Mouse (Mus musculus): Measurements from ENCODE around the gene Apol9b. TPM values are rescaled to one million over a fixed set of nuclear protein-coding genes. Genes with fewer than 3 reads are reported as not detected.

Apol9b gene
- total RNA-seq, 2 experiments from 2014 or later: not detected

DNA sequence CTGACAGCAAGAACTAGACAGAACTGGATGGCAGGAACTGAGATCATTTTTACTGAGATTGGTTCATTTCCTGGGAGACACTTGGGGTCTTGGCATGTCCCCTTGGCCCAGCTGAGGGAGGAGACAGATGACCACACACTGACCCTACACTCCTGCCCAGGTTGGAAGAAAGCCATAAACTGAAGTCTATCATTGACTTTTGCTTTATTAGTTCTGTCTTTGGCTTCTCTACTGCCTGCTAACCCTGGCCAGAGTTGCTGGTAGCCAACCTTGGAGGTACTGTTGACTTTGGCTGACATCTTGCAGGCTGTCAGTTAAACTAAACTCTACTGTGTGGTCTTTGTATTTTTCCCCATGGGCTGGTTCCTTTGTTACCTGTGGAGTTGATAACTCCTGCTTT, 16.2 kb downstream of the Apol9b start:
- no peak for DNase-seq
- intact Hi-C loops (cut with DNase I): no loop called here

DNA sequence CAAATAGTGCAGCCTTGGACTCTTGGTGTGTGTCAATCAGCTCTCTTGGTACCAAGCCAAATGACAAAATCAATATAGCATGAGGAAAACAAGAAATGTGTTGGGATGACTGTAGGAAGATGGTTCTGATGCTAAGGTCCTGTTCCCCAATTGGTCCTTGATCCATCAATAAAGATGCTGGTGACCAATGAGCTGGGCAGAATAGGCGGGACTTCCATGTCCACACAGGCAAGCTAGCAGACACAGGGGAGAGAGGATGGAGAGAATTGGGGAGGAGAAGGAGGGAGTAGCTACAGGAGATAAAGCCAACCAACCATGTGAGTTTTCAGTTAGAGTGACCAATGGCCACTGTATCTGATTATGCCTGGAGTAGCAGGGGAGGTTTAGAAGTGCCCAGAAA, 17.5 kb downstream of the Apol9b start:
- intact Hi-C loops (cut with DNase I): no loop called here
- no peak for DNase-seq

DNA sequence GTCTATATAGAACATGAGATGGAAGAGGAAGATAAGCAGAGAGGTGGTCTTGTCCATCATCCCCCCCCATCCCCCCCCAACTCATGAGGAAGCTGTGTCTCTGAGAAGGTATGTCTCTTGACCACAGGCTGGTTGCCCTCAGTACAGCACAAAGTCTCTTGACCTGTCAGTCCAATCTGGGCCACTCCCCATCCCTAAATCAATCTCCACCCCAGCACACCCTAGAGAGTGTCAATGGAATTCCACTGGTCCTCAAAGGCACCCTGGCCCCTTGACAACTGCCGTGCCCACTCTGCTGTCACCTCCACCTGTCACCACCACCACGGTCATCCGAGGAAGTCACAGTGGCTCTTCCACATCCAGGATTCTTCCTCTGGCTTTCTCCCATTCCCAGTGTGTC, 19.6 kb downstream of the Apol9b start:
- DNase-seq: no peak

DNA sequence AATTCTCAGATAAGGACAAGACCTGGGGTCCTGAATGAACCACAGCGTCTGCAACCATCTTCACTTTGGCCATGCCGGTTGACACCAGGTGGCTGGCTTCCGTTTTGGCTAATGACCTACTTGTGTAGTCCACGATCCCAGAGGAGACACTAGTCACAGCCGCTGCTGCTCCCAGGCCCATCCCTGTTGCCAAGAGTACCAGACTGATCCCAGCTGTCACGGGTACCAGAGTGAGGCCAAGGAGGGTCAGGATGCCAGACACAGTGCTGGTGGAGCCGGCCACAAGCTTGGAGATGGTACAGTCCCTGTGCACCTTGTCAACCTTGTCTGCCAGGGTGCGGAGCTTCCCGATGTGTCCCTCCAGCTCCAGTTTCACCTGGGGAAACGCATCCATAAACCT, 20.9 kb downstream of the Apol9b start:
- intact Hi-C loops (cut with DNase I): no loop called here
- DNase-seq: no peak

More for the DNA sequence above, 19.6 kb downstream of the Apol9b start:
- intact Hi-C loops (cut with DNase I): no loop called here

DNA sequence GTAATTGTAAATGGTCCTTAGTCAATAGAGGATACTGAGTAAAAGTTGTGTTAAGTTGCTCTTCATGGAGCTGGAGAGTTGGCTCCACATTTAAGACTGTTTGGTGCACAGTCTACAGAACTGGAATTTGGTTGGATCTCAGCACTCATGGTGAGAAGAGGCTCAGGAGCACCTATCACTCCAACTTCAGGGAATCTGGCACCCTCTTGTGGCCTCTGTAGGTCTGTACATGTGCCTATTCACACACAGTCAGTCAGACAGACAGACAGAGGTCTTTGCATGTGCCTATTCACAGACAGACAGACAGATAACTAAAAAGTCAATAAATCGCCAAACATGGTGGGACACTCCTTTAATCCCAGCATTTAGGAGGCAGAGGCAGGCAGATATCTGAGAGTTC, 21.6 kb downstream of the Apol9b start:
- DNase-seq: no peak
- intact Hi-C loops (cut with DNase I): no loop called here

DNA sequence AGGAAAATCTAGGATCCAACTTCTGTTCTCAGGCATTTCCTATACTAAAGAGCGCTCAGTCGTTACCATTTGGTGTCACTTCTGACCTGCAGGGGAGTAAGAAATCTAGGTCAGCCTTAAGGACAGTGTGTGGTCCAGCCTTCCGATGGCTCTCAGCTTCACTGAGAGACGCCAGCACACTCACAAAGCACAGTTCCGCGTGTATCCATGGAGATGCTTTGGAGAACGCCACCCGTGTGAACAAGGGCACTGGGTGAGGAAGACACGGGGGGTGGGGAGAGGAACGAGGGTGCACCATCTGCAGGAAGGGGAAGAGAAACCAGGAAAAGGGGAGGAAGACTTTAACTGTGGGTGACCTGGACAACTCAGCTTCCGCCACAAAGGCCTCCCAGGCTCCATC, 23.6 kb downstream of the Apol9b start:
- intact Hi-C loops (cut with DNase I): no loop called here

DNA sequence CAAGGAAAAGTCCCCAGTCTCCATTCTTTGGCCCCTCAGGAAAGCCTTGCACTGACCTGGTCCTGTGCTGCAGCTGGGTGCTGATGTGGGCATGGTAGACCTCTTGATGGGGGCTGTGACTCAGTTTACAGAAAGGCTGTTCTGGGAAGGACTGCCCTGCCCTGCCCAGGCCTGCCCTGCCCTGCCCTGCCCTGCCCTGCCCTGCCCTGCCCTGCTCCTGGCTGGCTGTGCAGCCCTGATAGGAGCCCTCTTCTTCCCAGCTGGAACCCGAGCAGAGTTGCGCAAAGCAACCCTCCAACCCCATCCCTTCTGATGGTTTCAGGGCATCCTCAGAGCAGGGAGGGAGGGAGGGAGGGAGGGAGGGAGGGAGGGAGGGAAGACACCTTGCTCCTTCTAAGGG, 26.3 kb downstream of the Apol9b start:
- intact Hi-C loops (cut with DNase I): no loop called here
- DNase-seq: no peak

More for the DNA sequence above, 23.6 kb downstream of the Apol9b start:
- no peak for DNase-seq

DNA sequence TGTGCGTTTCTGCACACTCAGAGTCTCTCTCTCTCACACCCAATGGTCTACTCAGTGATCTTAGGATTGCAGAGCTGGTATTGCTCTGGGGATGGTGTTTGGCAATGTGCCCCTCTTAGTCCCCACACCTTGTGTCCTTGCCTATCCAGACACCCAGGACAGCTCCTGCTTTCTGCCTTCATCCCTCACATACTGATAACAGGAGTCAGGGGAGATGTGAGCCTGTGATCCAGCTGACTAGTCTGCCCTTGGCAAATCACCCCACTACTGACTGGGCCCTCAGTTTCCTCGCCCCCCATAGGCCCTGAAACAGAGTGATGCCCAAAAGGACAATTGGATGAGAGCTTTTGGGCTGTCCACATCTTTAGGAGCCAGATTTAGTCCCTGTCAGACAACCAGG, 27.2 kb downstream of the Apol9b start:
- intact Hi-C loops (cut with DNase I): no loop called here
- DNase-seq: no peak

DNA sequence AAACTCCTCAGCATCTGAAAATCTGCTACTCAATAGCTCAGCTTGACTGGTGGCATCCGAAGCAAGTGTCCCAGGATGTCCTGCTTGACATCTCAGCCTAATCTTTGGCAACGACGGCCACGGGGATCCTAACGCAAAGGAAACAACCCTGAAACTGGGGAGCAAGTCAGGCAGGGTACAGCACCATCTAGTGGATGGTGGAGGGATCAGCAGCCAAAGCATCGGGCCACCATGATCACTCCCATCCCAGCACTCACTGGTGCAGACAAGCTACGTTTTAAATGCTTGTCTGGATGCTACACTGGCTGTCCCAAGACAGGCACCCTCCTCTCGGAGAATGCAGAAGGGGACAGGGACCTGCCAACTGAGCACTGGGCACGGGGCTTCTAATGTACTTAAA, 28.0 kb downstream of the Apol9b start, which contains the start of gene Apol8:
TSS of gene Apol8 (minus strand) at position 156 of the 400 bp plus-strand sequence.
- DNase-seq: no peak
- intact Hi-C loops (cut with DNase I): no loop called here

DNA sequence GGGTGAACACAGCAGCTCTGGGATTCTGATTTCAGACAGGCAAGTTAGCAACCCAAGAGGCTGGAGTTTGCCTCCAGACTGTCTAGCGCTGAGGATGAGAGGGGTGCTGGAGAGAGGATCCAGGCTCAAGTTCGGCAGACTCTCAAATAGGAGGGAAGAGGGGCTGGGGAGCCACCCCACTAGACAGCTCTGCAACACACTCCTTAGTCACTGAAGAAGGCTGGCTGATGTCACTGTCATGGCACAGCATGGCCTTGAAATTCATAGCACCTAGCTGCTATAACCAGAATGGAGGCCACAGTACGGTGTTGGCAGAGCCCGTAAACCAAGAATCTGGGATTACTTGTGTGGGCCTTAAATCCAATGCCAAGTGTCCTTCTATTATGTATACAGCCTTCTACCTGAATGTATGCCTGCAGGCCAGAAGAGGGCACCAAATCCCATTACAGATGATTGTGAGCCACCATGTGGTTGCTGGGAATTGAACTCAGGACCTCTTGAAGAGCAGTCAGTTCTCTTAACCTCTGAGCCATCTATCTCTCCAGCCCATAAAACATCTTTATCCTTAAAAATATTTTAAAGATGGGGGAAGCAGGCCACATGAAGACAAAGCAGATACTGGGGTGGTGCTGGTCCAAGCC, 28.9 kb downstream of the Apol9b start:
- no peak for DNase-seq
- intact Hi-C loops (cut with DNase I): no loop called here

DNA sequence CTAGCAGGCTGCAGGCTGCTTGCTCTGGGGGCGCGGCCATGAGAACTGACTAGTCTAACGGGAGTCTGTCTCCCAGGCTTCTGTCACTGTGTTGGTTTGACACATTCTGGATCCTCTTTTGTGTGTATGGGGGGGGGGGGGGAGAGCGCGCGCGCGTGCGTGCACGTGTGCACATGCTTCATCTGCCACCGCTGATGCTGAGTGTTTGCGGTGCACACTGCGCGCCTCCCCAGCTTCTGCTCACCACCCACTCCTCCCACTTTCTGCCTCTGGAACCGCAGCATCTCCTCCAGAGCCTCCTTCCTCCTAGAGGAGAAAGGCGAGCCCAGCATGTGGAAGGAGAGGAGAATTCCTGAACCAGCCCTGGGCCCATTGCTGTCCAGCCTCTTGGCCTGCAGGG, 31.2 kb downstream of the Apol9b start:
- no peak for DNase-seq
- intact Hi-C loops (cut with DNase I): no loop called here

DNA sequence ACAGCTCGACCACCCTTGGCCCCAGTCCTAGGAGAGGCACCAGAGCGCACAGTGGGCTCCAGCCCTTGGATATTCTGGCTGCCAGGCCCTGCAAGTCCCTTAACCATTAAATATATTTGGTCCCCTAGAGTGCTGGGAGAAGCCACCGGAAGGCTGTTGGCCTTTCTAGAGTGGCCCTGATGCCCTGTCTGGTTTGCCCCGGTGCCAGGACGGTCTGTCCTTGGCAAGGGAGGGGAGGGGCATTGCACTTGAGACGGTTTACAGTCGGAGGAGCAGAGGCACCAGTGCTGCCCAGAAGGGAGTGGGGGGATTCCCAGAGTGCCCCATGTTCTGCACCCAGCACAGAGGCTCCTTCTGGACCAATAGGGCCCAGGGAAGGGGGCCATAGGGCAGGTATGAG, 32.2 kb downstream of the Apol9b start:
- no peak for DNase-seq
- intact Hi-C loops (cut with DNase I): no loop called here

DNA sequence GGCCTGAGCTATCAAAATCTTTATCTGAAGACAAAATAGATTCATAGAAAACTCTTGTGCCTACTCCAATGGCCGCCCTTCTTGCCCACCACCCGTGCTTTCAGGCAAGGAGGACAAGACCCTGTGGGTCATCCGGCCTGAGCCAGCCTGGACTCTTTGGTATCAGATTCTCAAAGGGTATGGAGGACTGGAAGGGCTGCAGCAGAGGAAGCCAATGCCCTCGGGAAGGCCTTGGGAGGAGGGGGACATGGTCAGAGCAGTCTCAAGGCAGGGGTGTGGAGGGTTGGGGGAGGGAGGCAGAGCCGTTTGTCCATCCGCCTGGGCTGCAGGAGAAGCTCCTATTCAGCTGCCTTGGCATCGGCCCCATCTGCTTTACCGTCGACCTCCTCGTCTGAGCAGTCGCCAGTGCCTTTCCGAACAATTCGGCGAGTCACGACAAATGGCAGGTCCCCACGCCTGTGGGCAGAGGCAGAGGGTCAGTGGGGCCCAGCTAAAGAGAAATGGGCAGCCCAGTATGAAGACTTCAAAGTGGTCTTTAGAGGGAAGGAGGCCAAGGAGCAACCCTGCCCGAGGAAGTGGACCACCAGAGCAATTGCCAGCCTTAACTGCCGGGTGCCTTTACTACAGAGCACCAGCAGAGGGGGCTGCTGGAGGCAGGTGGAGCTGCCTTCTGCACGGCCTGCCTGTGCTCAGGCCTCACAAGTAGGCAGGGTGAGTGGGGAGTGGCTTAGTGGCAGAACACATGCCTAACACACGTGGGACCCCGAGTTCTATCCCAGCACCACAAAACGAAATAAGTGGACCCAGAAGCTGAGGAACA, 32.9 kb downstream of the Apol9b start:
- DNase-seq: no peak
- intact Hi-C loops (cut with DNase I): no loop called here

DNA sequence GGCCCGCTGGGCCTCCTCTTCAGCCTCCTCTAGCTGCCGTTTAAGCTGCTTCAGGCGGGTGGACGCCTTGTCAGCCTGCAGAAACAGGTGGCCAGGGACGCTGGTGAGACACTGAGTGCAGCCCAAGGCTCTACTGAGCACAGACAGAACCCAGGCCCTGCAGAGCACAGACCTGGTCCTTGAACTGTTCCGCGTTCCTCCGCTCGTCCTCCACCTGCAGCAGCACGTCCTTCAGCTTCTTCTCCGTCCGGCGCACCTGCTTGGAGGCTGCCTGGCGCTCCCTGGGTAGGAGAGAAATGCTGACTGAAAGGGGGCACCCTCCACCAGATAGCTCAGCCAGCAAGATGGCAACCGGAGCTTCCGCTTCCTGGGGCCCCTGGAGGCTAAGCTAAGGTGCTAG, 34.2 kb downstream of the Apol9b start:
- no peak for DNase-seq
- intact Hi-C loops (cut with DNase I): no loop called here

DNA sequence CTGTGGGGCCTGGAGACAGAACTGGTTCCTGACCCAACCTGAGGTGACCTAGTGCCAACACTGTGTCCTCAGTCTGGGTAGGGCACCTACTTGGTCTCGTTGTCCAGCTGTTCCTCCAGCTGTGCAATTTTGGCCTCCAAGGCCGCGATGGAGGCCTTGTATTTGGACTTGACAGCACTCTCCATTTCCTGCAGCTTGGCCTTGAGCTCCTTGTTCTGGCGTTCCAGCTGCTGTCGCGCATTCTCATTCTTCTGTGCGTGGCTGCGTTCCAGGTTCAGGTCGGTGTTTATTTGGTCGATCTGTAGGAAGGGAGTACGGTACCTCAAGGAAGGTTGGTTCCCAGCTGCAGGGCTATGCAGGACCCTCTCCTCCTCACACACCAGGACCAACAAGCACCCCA, 34.9 kb downstream of the Apol9b start:
- DNase-seq: no peak
- intact Hi-C loops (cut with DNase I): no loop called here

DNA sequence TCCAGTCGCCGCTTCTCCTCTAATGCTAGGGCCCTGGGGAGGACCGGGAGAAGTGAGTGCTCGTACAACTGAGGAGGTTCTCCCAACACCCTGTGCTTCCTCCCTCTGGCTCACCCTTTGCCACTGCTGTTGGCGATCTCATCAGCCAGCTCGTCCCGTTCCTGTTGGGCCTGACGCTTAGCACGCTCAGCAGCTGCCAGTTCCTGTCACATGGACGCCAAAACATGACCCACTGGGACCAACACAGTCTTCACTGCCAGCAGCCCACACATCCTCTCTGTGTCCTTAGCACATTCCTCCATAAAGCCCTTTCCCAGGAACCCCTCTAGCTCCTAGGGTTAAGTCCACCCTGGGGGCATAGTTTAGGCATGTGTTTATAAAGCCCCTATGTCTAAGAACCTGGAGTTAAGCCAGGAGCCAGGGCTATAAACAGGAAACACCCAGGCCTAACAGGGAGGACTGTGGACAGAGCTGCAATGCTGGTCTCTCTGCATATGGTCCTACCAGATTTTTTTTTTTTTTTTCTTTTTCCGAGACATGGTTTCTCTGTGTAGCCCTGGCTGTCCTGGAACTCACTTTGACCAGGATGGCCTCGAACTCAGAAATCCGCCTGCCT, 35.7 kb downstream of the Apol9b start:
- DNase-seq: peak; percentile 78
- intact Hi-C loops (cut with DNase I): no loop called here

DNA sequence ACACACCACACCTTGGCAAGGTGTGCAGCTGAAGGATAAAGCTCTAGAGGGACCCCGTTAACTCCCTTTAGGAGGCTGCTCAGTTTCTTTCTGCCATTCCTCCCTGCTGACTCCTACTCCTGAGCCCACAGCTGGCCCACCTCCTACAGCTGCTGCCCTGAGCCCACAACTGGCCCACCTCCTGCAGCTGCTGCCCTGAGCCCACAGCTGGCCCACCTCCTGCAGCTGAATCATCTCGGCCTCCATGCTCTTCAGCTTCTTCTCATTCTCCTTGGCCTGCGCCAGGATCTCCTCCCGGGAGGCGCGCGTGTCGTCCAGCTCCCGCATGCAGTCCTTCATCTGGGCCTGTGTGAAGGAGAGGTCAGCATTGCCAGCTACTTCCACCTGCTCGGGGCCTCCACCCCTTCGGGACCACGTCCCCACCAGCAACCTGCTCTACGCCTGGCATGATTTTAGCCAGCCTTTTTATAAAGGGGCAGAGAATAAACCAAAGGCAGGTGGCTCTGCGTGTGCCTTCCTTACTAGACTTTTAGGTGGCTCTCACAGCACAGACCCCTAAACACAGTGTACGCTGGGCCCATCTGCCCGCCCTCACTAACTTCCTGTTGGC, 36.8 kb downstream of the Apol9b start:
- intact Hi-C loops (cut with DNase I): no loop called here
- DNase-seq: no peak

DNA sequence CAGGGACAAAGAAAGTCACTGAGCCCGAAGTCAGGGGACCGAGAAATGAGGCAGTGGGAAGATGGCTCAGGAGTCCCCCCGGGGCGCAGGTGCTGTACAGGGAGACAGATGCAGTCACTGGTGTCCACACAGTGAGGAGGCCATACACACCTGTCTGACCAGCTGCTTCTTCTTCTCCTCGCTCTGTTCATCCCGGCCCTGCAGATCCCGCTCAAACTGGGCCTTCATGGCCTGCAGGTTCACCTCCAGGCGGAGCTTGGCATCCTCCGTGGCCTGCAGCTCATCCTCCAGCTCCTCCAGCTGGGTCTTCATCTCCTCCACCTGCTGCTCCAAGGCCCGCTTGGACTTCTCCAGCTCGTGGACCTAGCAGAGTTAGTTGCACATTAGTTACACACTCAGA, 38.1 kb downstream of the Apol9b start:
- no peak for DNase-seq
- intact Hi-C loops (cut with DNase I): no loop called here

DNA sequence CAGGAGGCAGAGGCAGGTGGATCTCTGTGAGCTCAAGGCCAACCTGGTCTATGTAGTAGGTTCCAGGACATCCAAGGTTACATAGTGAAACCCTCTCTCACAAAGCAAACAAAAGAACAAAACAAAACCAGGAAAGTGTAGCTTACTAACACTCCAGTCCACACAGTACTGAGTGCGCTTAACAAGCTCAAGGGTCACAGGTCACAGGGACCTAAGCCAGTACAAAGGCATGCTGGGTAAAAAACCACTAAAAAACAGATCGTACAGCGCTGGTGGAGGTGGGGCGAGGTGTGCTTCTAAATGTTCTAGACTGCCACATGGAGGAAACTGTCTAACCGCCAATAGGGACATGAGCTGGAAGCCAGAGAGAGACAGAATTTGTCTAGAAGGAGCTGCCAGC, 41.5 kb downstream of the Apol9b start:
- intact Hi-C loops (cut with DNase I): no loop called here
- DNase-seq: no peak

DNA sequence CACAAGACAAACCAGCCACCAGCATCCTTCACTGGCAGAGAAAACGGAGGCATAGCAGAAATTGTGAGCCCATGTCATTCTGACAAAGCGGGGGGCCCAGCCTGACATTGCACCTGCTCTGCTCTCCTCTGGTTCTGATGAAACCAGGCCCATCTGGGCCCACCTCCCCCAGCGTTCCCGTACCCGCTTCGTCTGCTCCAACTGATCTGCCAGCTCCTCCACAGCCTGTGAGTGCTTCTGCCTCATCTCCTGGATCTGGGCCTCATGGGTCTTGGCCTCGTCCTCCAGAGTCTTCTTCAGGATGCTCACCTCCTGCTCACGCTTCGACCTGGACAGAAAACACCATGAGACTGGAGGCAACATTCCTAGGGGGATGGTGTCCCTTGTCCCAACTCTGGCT, 42.1 kb downstream of the Apol9b start:
- intact Hi-C loops (cut with DNase I): no loop called here
- DNase-seq: no peak
